ENCODE assay signal across 44 mouse cellular contexts in the genomic region with DNA sequence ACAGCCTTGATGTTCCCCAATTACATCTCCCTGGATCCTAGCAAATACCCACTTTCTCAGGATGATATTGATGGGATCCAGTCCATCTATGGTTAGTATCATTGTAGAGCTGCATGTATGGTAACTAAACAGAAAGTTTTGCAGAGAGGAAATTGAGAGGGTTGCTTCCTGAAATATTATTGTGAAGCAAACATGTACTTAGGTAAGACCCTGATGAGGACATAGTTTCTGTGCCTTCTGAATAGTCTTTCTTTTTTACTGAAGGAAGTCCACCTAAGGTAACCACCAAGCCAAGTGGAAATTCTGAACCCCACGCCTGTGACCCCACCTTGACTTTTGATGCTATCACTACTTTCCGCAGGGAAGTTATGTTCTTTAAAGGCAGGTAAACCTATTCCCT. TPM values are rescaled to one million over a fixed set of nuclear protein-coding genes. Genes with fewer than 3 reads are reported as not detected.
"Had no signal": no experiment of that assay in that cellular context is flagged by ENCODE, and none has a peak within 500 bp of the region (broad histone marks: within the 10 kb centered on the region; RNA-seq: fewer than 3 reads in every experiment).

No protein-coding gene starts in this region.

- H3K4me3 ChIP-seq: heart, embryonic 10.5 days; heart, embryonic 12.5 days; hindbrain, embryonic 10.5 days; hindbrain, embryonic 12.5 days; intestine, embryonic 15.5 days; limb, embryonic 13.5 days; limb, embryonic 15.5 days; liver, embryonic 13.5 days; liver, embryonic 15.5 days had no signal

- DNase-seq: gastrocnemius, postnatal 14 days; gastrocnemius, postnatal 36 days; heart, adult 18-20 months; heart, postnatal 10 days; heart, postnatal 4 days; kidney, adult 18-20 months; kidney, adult 8-10 months; kidney, postnatal 10 days; kidney, postnatal 25 days; layer of hippocampus, adult 9-11 months; layer of hippocampus, postnatal 36 days; left cerebral cortex, postnatal 4 days; liver, embryonic 13.5 days had no signal

- H3K9ac ChIP-seq: heart, embryonic 12.5 days; hindbrain, embryonic 12.5 days; hindbrain, embryonic 14.5 days; intestine, embryonic 15.5 days; limb, embryonic 13.5 days; limb, embryonic 15.5 days; liver, embryonic 13.5 days; liver, embryonic 15.5 days had no signal

- H3K9me3 ChIP-seq: heart, embryonic 10.5 days; heart, embryonic 12.5 days; hindbrain, embryonic 10.5 days; hindbrain, embryonic 12.5 days; intestine, embryonic 15.5 days; limb, embryonic 13.5 days; limb, embryonic 15.5 days; liver, embryonic 13.5 days; liver, embryonic 15.5 days had no signal

- ATAC-seq: hindbrain, embryonic 16.5 days; inflammation-experienced regulatory T-cells, adult 6 months; intestine, embryonic 15.5 days; intestine, postnatal 0 days had no signal

- H3K27me3 ChIP-seq: heart, embryonic 12.5 days; hindbrain, embryonic 12.5 days; intestine, embryonic 15.5 days; limb, embryonic 13.5 days; limb, embryonic 15.5 days; liver, embryonic 13.5 days; liver, embryonic 15.5 days had no signal

- H3K4me2 ChIP-seq: heart, embryonic 12.5 days; hindbrain, embryonic 12.5 days; hindbrain, embryonic 14.5 days; intestine, embryonic 15.5 days; limb, embryonic 13.5 days; limb, embryonic 15.5 days; liver, embryonic 11.5 days; liver, embryonic 13.5 days; liver, embryonic 15.5 days had no signal

- H3K36me3 ChIP-seq: heart, embryonic 10.5 days; heart, embryonic 12.5 days; hindbrain, embryonic 10.5 days; hindbrain, embryonic 12.5 days; intestine, embryonic 15.5 days; limb, embryonic 13.5 days; limb, embryonic 15.5 days; liver, embryonic 13.5 days; liver, embryonic 15.5 days had no signal

- H3K27ac ChIP-seq: heart, embryonic 10.5 days; hindbrain, embryonic 10.5 days; hindbrain, embryonic 12.5 days; hindbrain, embryonic 14.5 days; intestine, embryonic 15.5 days; limb, embryonic 13.5 days; limb, embryonic 15.5 days; liver, embryonic 13.5 days; liver, embryonic 15.5 days had no signal

- H3K4me1 ChIP-seq: heart, embryonic 10.5 days; heart, embryonic 12.5 days; hindbrain, embryonic 10.5 days; hindbrain, embryonic 12.5 days; intestine, embryonic 15.5 days; limb, embryonic 13.5 days; liver, embryonic 15.5 days had no signal

RNA-seq across cellular contexts. Expression of gene Mmp27, which starts 6.2 kb away (rescaled TPM):
- total RNA-seq: heart, postnatal 10 days; heart, postnatal 25 days; heart, postnatal 4 days; layer of hippocampus, adult 18-20 months; layer of hippocampus, adult 8-10 months; layer of hippocampus, postnatal 14 days; layer of hippocampus, postnatal 36 days; left cerebral cortex, adult 18-20 months; left cerebral cortex, adult 8-10 months; left cerebral cortex, postnatal 10 days; left cerebral cortex, postnatal 25 days; left cerebral cortex, postnatal 4 days had no signal
- polyA plus RNA-seq: heart, embryonic 10.5 days; heart, embryonic 12.5 days; heart, embryonic 14.5 days; heart, embryonic 16.5 days; hindbrain, embryonic 10.5 days; hindbrain, embryonic 12.5 days; hindbrain, embryonic 14.5 days; hindbrain, embryonic 16.5 days; inflammation-experienced regulatory T-cells, adult 6 months; intestine, embryonic 15.5 days; kidney, embryonic 14.5 days; kidney, embryonic 16.5 days; large intestine, adult 2 months; limb, embryonic 11.5 days; limb, embryonic 13.5 days; limb, embryonic 15.5 days; liver, embryonic 11.5 days had no signal

RNA-seq across cellular contexts. Expression of gene Mmp8, which starts 19.1 kb away (rescaled TPM):
- total RNA-seq: gastrocnemius, adult 18-20 months; gastrocnemius, adult 8-10 months; gastrocnemius, postnatal 14 days; gastrocnemius, postnatal 36 days; heart, adult 18-20 months; heart, postnatal 25 days; layer of hippocampus, adult 18-20 months; layer of hippocampus, adult 8-10 months; layer of hippocampus, postnatal 14 days; layer of hippocampus, postnatal 36 days; left cerebral cortex, adult 18-20 months; left cerebral cortex, adult 8-10 months; left cerebral cortex, postnatal 10 days; left cerebral cortex, postnatal 25 days; left cerebral cortex, postnatal 4 days had no signal
- polyA plus RNA-seq: heart, embryonic 12.5 days; hindbrain, embryonic 12.5 days; inflammation-experienced regulatory T-cells, adult 6 months; large intestine, adult 2 months had no signal

RNA-seq across cellular contexts. Expression of gene Mmp20, which starts 50.7 kb away (rescaled TPM):
- total RNA-seq: gastrocnemius, adult 18-20 months; gastrocnemius, adult 8-10 months; gastrocnemius, postnatal 14 days; gastrocnemius, postnatal 36 days; heart, adult 18-20 months; heart, adult 8-10 months; heart, postnatal 10 days; heart, postnatal 25 days; heart, postnatal 4 days; layer of hippocampus, adult 18-20 months; layer of hippocampus, adult 8-10 months; layer of hippocampus, postnatal 14 days; layer of hippocampus, postnatal 36 days; left cerebral cortex, adult 18-20 months; left cerebral cortex, adult 8-10 months; left cerebral cortex, postnatal 10 days; left cerebral cortex, postnatal 25 days; left cerebral cortex, postnatal 4 days had no signal
- polyA plus RNA-seq: gonadal fat pad, adult 2 months; heart, embryonic 10.5 days; heart, embryonic 12.5 days; heart, embryonic 14.5 days; heart, embryonic 16.5 days; hindbrain, embryonic 10.5 days; hindbrain, embryonic 12.5 days; hindbrain, embryonic 14.5 days; hindbrain, embryonic 16.5 days; inflammation-experienced regulatory T-cells, adult 6 months; kidney, embryonic 14.5 days; kidney, embryonic 16.5 days; limb, embryonic 11.5 days; limb, embryonic 13.5 days; limb, embryonic 15.5 days; liver, embryonic 11.5 days; liver, embryonic 13.5 days; liver, embryonic 15.5 days had no signal
